Mouse (Mus musculus) adrenal gland, adult 10 weeks (tissue): ENCODE measurements around the gene Fndc1. TPM values are rescaled to one million over a fixed set of nuclear protein-coding genes. Genes with fewer than 3 reads are reported as not detected.

Experiments used
- polyA plus RNA-seq: library from polyadenylated mRNA; stranded (reverse); fragments of 350-450 nt; fragmentation: Illumina TruSeq; extraction: RNeasy Lipid Tissue Mini Kit (QIAGEN cat#74804); gene quantifications from one replicate; pipeline ENCODE4 v1.2.3, GENCODE M21; 2014; ENCODE audit warnings: low read depth, low replicate concordance

The Fndc1 gene
- 0.64 TPM for polyA plus RNA-seq

GRCm38 (mm10) chr17:7826819-7827515 is at the start of gene Fndc1:
Gene Fndc1 (minus strand): TSS chr17:7827302.

Other genes starting within 250 kb of the Fndc1 start
- 0.58 TPM for gene Tagap, start 98.7 kb upstream of the Fndc1 start, polyA plus RNA-seq
- 37.6 TPM for gene Rsph3a, start 118.3 kb upstream of the Fndc1 start, polyA plus RNA-seq